Mouse (Mus musculus) activated CD4-positive, CD25-positive, alpha-beta regulatory T cell, adult 9 weeks (primary cell): ENCODE measurements around the gene Ndufa7. TPM values are rescaled to one million over a fixed set of nuclear protein-coding genes. Genes with fewer than 3 reads are reported as not detected.

ENCODE experiments used
- polyA plus RNA-seq: library from polyadenylated mRNA; unstranded; fragments of 100-300 nt; shearing (Covaris generic); gene quantifications from one replicate; pipeline ENCODE4 v1.2.1, GENCODE M21; 2017

Ndufa7 gene
- polyA plus RNA-seq: 386 TPM

DNA sequence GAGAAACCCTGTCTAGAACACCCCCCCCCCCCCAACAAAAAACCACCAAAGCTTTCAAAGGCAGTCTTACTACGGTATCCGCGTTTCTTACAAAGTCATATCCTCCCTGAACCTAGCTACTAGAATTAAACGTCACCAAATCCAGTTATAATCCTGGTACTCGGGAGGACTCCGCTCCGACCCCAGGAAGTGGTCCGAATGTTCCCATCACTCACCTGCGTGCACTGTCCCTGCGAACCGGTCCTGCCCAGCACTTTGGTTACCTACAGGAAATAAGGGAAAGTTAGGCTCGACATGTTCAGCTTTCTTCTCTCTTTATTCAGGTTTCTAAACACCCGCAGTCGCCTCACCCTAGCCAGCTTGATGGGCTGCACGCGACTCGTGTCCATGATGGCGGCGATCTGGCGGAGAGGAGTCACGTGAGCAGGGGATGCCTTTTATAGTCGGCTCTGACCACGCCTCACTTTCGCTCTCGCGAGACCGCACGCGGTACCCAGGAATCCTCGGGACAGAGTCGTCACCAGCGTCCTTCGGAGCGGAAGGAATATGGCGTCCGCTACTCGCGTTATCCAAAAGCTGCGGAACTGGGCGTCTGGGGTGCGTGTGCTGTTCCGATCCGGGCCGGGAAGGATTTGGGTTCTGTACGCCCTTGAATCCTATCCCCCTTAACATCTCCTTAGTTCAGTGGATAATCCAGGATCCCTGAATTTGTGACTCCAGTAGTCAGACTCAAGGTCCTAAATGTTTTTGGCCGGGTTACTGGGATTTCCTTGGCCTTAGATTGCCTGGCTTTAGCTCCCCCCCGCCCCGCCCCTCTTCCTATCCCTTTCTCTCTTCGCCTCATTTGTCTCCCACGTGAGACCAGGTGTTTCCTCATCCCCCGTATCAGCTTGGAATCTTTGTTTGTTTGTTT, at the start of gene Ndufa7, which contains the start of gene Rps28:
Ndufa7 (plus strand) TSS at position 489 of the 913 bp plus-strand sequence.
Rps28 (minus strand) TSS at position 479 of the 913 bp plus-strand sequence.

DNA sequence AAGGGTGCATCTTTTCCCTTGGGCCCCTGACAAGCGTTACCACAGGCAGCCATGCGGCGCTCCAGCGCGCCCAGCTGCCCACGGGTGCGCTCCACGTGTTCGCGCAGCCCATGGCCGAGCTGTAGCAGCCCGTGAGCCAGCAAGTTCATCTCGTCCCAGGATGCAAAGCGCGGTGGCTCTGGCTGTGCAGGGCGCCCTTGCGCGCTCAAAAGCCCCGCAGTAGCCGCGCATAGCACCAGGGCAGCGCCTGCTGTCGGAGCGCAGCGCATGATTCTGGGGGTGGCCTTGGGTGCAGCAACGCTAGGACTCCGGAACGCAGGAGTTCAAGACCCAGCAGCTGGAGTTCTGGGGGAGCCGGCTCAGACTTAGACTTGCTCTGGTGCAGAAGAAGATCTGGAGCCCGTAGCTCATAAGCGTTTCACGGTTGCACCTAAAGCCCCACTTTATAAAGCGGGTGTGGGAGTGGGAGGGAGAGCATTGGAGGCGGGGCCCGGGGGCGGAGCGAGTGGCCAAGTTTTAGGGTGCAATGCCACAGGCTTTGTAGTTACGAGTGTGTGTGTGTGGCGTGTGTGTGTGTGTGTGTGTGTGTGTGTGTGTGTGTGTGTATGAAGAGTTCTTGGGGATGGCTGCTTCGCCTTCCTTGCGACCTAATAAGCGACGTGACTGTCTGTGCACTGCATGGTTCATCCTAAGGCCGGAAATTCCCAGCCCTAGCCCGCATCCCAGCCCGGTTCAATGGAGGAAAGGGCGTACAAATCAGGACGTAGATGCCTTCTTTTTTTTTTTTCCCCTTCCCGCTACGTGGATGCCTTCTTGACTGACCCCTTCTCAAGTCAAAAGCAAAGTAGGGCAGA, 43.0 kb upstream of the Ndufa7 start, which contains the start of gene Angptl4:
Angptl4 (minus strand) TSS at position 707 of the 854 bp plus-strand sequence.

DNA sequence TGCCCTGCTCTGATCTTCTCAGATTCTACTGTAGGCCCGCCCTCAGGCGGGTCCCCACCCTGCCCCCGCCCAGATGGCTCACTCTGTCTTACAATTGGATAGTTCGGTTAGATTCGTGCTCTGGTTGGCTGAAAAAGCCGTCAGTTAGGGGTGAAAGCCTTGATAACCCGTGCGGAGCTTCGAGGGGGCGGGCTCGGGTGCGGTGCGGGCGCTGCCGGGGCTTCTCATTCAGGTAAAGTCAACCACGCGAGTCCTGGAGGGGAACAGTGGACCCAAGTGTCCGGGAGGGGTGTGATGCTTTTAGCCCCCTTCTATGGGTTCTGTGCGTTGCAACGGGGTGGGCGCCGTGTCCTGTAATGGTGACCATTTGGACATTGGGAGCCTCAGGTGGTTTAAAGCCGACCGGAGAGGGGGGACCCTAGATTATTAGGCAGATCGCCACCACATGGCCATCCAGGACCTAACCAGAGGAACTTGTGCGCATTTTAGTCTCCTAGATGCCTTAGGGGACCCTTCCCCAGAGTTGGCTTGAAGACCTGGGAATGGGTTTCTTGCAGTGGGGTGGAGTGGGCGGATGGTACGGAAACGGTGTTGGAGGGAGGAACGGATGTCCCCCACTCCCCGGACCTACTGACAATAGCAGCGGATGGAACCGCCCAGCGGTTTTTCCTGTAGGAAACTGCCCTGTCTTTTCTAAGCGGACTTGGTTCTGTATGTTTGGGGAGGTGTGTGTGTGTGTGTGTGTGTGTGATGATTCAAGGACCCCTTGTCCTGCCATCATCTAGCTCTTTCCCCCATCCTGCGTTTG, 13.8 kb upstream of the Ndufa7 start, which contains the start of gene Kank3:
Kank3 (plus strand) TSS at position 186 of the 808 bp plus-strand sequence.

DNA sequence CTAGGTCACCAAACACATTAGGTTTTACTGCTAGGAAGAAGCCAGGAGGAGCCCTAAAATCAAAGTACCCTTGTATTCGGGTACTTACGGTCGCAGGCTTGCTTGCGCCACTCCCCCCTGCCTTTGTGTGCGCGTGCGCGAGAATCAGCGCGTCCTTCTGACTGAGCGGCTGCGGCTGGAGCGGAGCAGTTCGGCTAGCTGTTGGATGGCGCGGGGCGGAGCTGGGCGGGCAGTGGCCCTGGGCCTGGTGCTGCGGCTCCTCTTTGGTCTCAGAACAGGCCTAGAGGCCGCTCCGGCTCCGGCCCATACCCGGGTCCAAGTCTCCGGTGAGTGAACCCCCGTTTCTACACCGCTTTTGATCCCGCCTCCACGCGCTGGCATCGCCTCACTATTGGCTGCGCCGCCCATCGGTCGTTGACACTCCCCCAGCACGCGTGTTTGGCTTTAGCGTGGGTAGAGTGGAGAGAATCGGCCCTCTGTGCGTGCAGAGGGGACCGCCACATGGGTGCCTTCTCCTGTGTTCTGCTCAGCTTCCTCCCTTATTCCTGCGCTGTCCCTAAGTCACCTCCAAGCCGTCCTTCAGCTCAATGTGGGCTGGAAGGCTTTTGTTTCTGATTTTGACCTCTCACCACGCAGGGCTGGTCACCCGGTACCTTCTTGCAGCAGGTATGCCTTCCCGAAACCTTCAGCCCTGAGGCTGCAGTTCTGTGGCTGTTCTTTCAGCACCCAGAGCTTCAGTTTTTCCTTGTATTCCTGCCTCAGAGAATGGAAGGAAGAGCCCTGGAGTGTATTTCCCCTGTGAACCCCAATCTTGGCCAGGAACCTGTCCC, 18.8 kb downstream of the Ndufa7 start, which contains the start of gene Cd320:
Cd320 (plus strand) TSS at position 126 of the 830 bp plus-strand sequence.

DNA sequence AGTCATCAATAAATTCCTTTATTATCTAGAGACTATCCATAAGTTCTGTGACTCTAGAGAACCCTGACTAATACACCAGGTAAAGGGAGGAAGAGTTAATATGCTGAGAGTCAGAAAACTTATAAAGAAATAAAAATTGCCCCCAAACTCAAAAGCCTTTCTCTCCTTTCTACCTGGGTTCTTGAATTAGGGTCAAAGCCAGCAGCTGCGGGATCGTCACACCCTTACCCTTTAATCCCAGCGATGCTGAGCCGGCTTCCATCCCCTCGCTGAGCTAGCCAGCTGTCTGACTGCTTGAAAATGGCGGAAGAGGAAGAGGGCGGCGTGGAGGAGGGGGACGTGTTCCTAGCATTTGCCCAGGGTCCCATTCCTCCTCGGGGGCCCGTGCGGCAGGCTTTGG, 49.2 kb downstream of the Ndufa7 start, which contains the start of gene Gm7029:
Gm7029 (plus strand) TSS at position 301 of the 400 bp plus-strand sequence.

Other genes starting within 250 kb of the Ndufa7 start
- gene Zfp414, start 195.5 kb upstream of the Ndufa7 start, polyA plus RNA-seq: 58.2 TPM
- 2.0 TPM for gene Pram1, start 186.5 kb upstream of the Ndufa7 start, polyA plus RNA-seq
- gene Hnrnpm, start 137.7 kb upstream of the Ndufa7 start, polyA plus RNA-seq: 416 TPM
- gene March2, start 105.9 kb upstream of the Ndufa7 start, polyA plus RNA-seq: 50.9 TPM
- gene Rab11b, start 64.0 kb upstream of the Ndufa7 start, polyA plus RNA-seq: 298 TPM
- 4.4 TPM for gene Angptl4, start 42.7 kb upstream of the Ndufa7 start, polyA plus RNA-seq
- gene Kank3, start 14.1 kb upstream of the Ndufa7 start, polyA plus RNA-seq: 3.4 TPM
- gene Rps28, start within 50 bp of the Ndufa7 start, polyA plus RNA-seq: 1,074 TPM
- gene Cd320, start 18.5 kb downstream of the Ndufa7 start, polyA plus RNA-seq: 32.2 TPM
- gene Gm7029, start 49.3 kb downstream of the Ndufa7 start, polyA plus RNA-seq: not detected
- 8.5 TPM for gene Kifc1, start 66.1 kb downstream of the Ndufa7 start, polyA plus RNA-seq
- 5.0 TPM for gene Platr17, start 80.6 kb downstream of the Ndufa7 start, polyA plus RNA-seq
- gene Daxx, start 84.8 kb downstream of the Ndufa7 start, polyA plus RNA-seq: 132 TPM
- gene Tapbp, start 91.3 kb downstream of the Ndufa7 start, polyA plus RNA-seq: 697 TPM
- gene Zbtb22, start 91.3 kb downstream of the Ndufa7 start, polyA plus RNA-seq: 20.2 TPM
- 135 TPM for gene Rgl2, start 105.0 kb downstream of the Ndufa7 start, polyA plus RNA-seq
- 140 TPM for gene Pfdn6, start 115.8 kb downstream of the Ndufa7 start, polyA plus RNA-seq
- 58.5 TPM for gene Wdr46, start 116.1 kb downstream of the Ndufa7 start, polyA plus RNA-seq
- gene B3galt4, start 126.9 kb downstream of the Ndufa7 start, polyA plus RNA-seq: 30.8 TPM
- gene Vps52, start 131.2 kb downstream of the Ndufa7 start, polyA plus RNA-seq: 89.2 TPM
- gene Rps18, start 131.4 kb downstream of the Ndufa7 start, polyA plus RNA-seq: 2,816 TPM
- 13,533 TPM for gene H2-K1, start 175.8 kb downstream of the Ndufa7 start, polyA plus RNA-seq
- 21.4 TPM for gene Ring1, start 200.1 kb downstream of the Ndufa7 start, polyA plus RNA-seq
- 41.5 TPM for gene H2-Ke6, start 203.5 kb downstream of the Ndufa7 start, polyA plus RNA-seq
- gene Slc39a7, start 207.1 kb downstream of the Ndufa7 start, polyA plus RNA-seq: 132 TPM
- gene Rxrb, start 207.2 kb downstream of the Ndufa7 start, polyA plus RNA-seq: 22.6 TPM
- 3.3 TPM for gene Col11a2, start 214.9 kb downstream of the Ndufa7 start, polyA plus RNA-seq